Mouse (Mus musculus) ES-Bruce4 (cell line): ENCODE measurements around the gene Cckbr.

Experiments
- CTCF ChIP-seq: IDR thresholded peaks from one replicate; pipeline ENCODE4 v1.8.1; 2011; ENCODE audit warnings: low read depth, low read length
- EP300 ChIP-seq: IDR thresholded peaks from 2 replicates; pipeline ENCODE4 v1.6.1; 2011; ENCODE audit warnings: low read depth, low read length; ENCODE audit not compliant: insufficient read depth
- POLR2A ChIP-seq: IDR thresholded peaks from one replicate; pipeline ENCODE4 v1.8.1; 2011; ENCODE audit warnings: low read length; ENCODE audit not compliant: insufficient read depth

DNA sequence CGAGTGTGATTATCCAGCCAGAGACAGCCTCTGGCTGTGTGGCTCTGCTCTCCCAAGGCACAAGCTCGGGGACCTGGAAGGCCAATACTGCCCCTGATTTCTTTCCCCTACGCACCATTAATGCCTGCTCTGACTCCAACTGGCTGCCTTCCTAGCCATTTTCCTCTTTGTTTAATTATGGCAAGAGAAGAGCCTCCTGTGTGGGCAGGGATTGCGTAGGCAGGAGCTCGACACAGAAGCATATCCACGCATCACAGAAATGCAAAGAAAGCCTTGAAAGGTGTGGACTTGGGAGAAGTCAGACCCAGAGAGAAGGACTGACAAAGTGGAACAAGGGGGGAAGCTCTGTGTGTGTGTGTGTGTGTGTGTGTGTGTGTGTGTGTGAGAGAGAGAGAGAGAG lies 11.1 kb upstream of the Cckbr start:
- TF ChIP-seq POLR2A (no peak), CTCF (no peak), EP300 (no peak)
